Mouse (Mus musculus): ENCODE results near the gene Vwa1. TPM values are rescaled to one million over a fixed set of nuclear protein-coding genes. Genes with fewer than 3 reads are reported as not detected.

The Vwa1 gene
- total and polyA plus RNA-seq, 3 experiments = 0.09 to 1.0 (median 0.68) TPM

DNA sequence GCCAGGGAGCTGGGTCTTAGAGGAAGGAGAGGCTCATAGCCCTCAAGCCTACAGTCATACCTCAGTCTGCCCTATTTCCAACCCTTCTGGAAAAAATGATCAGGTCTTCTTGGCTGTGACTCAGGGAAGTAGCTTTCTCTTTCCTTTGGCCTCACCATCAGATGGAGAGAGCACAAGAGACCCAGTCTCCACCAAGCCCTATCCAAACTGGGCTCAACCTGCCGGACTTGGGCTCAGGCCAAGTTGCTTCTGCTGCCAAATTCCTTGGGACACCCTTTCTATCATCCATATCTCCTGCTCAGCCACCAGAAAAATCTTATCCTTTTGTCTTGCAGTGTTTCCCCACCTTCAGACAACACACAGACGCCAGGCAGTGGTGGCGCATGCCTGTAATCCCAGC is 1.4 kb upstream of the Vwa1 start:
- ATAC-seq (ENCODE audit: extremely low read depth, insufficient number of reproducible peaks, low FRiP score, poor library complexity, severe bottlenecking) = no peak

DNA sequence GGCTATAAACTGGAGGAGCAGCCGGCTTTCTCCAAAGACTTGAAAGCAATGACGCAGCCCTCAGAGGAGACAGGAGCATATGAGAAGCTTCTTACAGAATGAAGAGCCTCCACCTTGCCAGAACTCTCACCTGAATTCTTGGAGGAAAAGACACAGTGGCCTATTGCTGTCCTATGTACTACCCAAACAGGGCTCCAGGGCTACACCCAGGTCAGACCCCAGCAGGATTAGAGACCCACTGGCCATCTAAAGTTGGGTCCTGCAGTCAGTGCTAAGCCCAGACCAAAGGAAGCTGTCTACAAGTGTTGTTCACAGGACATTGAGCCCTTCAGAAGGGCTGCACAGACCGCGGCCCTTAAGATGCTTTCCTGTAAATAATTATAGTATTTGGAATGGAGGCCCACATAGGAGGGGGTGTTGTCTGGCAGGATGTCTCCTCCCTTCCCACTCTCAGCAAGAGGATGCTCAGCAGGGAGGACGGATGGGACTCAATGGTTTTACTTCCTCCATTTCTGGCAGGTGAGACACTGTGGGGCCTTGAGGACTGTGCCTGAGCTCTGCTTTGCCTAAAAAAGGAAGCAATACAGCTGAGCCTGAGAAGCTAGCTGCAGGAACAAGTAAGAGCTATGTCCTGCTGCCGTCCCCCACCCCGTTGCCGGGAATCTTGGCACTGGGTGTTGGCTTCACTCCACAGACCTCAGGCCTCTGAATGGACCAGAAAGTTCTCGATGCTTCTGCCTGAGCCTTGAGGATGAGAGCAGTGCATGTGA is 658 bp upstream of the Vwa1 start:
- no peak for ATAC-seq (ENCODE audit: extremely low read depth, insufficient number of reproducible peaks, low FRiP score, poor library complexity, severe bottlenecking)
- no peak for DNase-seq (ENCODE audit: low spot score)
- Histone ChIP-seq H3K36me3 (replicated peaks) (no peaks in the 10 kb centered on the region), H3K4me1 (ENCODE audit: insufficient read depth, low read depth, low read length) (peaks cover 29% of the 10 kb centered on the region), H3K4me3 (ENCODE audit: low read depth, low read length) (no peak overlapping the region), H3K27me3 (ENCODE audit: insufficient read depth, low read length) (peaks cover 82% of the 10 kb centered on the region), H3K9me3 (replicated peaks) (no peaks in the 10 kb centered on the region)
- TF ChIP-seq CTCF (IDR thresholded peaks at IDR 0.05; ENCODE audit: low read depth, low read length) = no peak
- TF ChIP-seq POLR2AphosphoS5 (IDR thresholded peaks at IDR 0.05; ENCODE audit: insufficient replicate concordance, low read depth, low read length) = no peak
- TF ChIP-seq TAL1 (conservative IDR thresholded peaks at IDR 0.05; ENCODE audit: low read depth, low read length) = no peak
- no peak for TF ChIP-seq GATA1 (IDR thresholded peaks at IDR 0.05; ENCODE audit: borderline replicate concordance, low read length)
- TF ChIP-seq GATA2 (IDR thresholded peaks at IDR 0.05; ENCODE audit: borderline replicate concordance, low read depth, low read length) = no peak

More for the DNA sequence above, 1.4 kb upstream of the Vwa1 start:
- TF ChIP-seq CTCF (IDR thresholded peaks at IDR 0.05; ENCODE audit: low read depth, low read length) = no peak
- TF ChIP-seq POLR2AphosphoS5 (IDR thresholded peaks at IDR 0.05; ENCODE audit: insufficient replicate concordance, low read depth, low read length) = no peak
- no peak for TF ChIP-seq GATA2 (IDR thresholded peaks at IDR 0.05; ENCODE audit: borderline replicate concordance, low read depth, low read length)
- no peak for TF ChIP-seq TAL1 (conservative IDR thresholded peaks at IDR 0.05; ENCODE audit: low read depth, low read length)
- TF ChIP-seq GATA1 (IDR thresholded peaks at IDR 0.05; ENCODE audit: borderline replicate concordance, low read length) = no peak
- H3K27me3 ChIP-seq (ENCODE audit: insufficient read depth, low read length) = peaks cover 82% of the 10 kb centered on the region
- DNase-seq (ENCODE audit: low spot score) = no peak
- peaks cover 22% of the 10 kb centered on the region for H3K4me1 ChIP-seq (ENCODE audit: insufficient read depth, low read depth, low read length)
- no peak overlapping the region for H3K4me3 ChIP-seq (ENCODE audit: low read depth, low read length)
- H3K36me3 ChIP-seq (replicated peaks) = no peaks in the 10 kb centered on the region
- H3K9me3 ChIP-seq (replicated peaks) = no peaks in the 10 kb centered on the region

DNA sequence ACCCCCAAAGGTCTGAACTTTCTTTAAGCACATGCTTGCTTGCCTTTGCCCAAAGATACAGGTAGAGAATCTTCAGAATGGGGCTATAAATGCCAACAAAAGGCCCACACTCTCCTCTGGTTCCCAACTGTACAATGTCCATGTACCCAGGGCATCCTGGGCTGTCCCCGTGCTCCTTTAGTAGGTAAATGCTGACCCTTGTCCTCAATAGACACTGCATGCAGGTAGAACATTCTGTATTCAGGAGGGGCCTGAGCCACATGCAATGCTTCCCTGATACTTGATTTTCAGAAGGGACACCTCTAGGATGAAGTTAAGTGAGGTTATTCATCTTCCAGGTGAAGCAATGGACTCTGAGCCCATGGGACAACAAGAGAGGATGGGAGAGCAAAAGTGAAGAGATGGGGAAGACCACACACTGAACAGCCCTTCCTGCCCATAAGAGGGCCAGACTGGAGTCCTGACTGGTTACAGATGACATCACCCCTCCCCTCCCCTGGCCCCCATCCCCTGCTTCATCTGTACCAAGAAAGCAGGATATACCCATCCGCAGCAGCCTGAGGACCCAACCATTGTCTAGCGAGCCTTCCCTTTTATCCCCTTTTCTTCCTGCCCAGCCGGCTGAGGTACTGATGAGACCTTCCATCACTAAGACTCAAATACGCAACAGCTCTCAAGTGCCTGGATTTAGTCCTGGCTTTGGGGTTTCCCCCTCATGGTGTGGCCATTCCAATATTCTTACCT is 991 bp downstream of the Vwa1 start:
- Histone ChIP-seq H3K9me3 (replicated peaks) (no peaks in the 10 kb centered on the region), H3K36me3 (replicated peaks) (peaks cover 6% of the 10 kb centered on the region), H3K4me3 (ENCODE audit: low read depth, low read length) (no peak overlapping the region), H3K27me3 (ENCODE audit: insufficient read depth, low read length) (peaks cover 68% of the 10 kb centered on the region), H3K4me1 (ENCODE audit: insufficient read depth, low read depth, low read length) (peaks cover 45% of the 10 kb centered on the region)
- ATAC-seq (ENCODE audit: extremely low read depth, insufficient number of reproducible peaks, low FRiP score, poor library complexity, severe bottlenecking) = no peak
- TF ChIP-seq POLR2AphosphoS5 (IDR thresholded peaks at IDR 0.05; ENCODE audit: insufficient replicate concordance, low read depth, low read length) (no peak), TAL1 (conservative IDR thresholded peaks at IDR 0.05; ENCODE audit: low read depth, low read length) (no peak), GATA1 (IDR thresholded peaks at IDR 0.05; ENCODE audit: borderline replicate concordance, low read length) (no peak), GATA2 (IDR thresholded peaks at IDR 0.05; ENCODE audit: borderline replicate concordance, low read depth, low read length) (no peak), CTCF (IDR thresholded peaks at IDR 0.05; ENCODE audit: low read depth, low read length) (no peak)
- DNase-seq (ENCODE audit: low spot score) = no peak

DNA sequence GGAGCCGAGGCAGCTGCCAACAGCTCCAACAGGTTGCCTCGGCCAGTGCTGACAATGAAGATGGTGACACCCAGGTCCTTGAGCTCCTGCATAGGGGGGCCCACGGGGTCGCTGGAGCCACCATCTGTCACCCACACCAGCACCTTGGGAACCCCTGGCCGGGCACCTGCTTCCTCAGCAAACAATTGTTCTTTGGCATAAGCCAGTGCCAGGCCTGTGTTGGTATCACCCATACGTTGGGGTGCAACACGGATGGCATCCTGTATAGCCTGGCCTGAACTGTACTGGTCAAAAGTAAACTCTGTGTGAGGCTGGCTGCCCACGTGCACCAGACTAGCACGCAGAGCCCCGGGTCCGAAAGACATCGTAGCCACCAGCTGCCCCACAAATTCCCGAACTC is 1.7 kb downstream of the Vwa1 start:
- peaks cover 63% of the 10 kb centered on the region for H3K27me3 ChIP-seq (ENCODE audit: insufficient read depth, low read length)
- TF ChIP-seq GATA1 (IDR thresholded peaks at IDR 0.05; ENCODE audit: borderline replicate concordance, low read length) (no peak), POLR2AphosphoS5 (IDR thresholded peaks at IDR 0.05; ENCODE audit: insufficient replicate concordance, low read depth, low read length) (no peak), GATA2 (IDR thresholded peaks at IDR 0.05; ENCODE audit: borderline replicate concordance, low read depth, low read length) (no peak), CTCF (IDR thresholded peaks at IDR 0.05; ENCODE audit: low read depth, low read length) (no peak), TAL1 (conservative IDR thresholded peaks at IDR 0.05; ENCODE audit: low read depth, low read length) (no peak)

DNA sequence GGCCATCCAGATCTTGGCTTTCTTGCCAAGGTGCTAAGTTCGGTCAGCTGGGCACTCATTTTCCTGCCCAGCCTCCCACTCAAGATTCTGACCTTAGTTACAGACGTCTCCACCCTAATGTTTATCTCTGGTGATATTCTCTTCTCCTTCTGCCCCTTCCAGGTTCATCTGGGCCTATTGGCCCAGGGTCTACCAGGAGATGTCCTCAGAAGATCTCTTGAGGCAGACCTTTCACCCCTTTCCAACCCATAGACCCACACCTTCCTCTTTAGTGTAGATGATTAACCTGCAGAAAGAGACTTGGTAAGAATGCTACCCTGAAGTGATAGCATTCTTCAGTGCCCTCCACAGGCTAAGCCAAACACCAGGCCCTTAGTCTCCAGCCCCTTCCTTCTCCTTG is 2.8 kb downstream of the Vwa1 start:
- ATAC-seq (ENCODE audit: extremely low read depth, insufficient number of reproducible peaks, low FRiP score, poor library complexity, severe bottlenecking) (no peak), DNase-seq (ENCODE audit: low spot score) (no peak)
- TF ChIP-seq TAL1 (conservative IDR thresholded peaks at IDR 0.05; ENCODE audit: low read depth, low read length) (no peak), POLR2AphosphoS5 (IDR thresholded peaks at IDR 0.05; ENCODE audit: insufficient replicate concordance, low read depth, low read length) (no peak), GATA2 (IDR thresholded peaks at IDR 0.05; ENCODE audit: borderline replicate concordance, low read depth, low read length) (no peak), GATA1 (IDR thresholded peaks at IDR 0.05; ENCODE audit: borderline replicate concordance, low read length) (no peak), CTCF (IDR thresholded peaks at IDR 0.05; ENCODE audit: low read depth, low read length) (no peak)
- peaks cover 42% of the 10 kb centered on the region for H3K4me1 ChIP-seq (ENCODE audit: insufficient read depth, low read depth, low read length)
- H3K27me3 ChIP-seq (ENCODE audit: insufficient read depth, low read length) = peaks cover 54% of the 10 kb centered on the region
- H3K9me3 ChIP-seq (replicated peaks) = no peaks in the 10 kb centered on the region
- H3K36me3 ChIP-seq (replicated peaks) = peaks cover 16% of the 10 kb centered on the region
- H3K4me3 ChIP-seq (ENCODE audit: low read depth, low read length) = no peak overlapping the region

More for the DNA sequence above, 1.7 kb downstream of the Vwa1 start:
- DNase-seq (ENCODE audit: low spot score) (no peak), ATAC-seq (ENCODE audit: extremely low read depth, insufficient number of reproducible peaks, low FRiP score, poor library complexity, severe bottlenecking) (no peak)
- Histone ChIP-seq H3K36me3 (replicated peaks) (peaks cover 11% of the 10 kb centered on the region), H3K9me3 (replicated peaks) (no peaks in the 10 kb centered on the region), H3K4me1 (ENCODE audit: insufficient read depth, low read depth, low read length) (peaks cover 46% of the 10 kb centered on the region), H3K4me3 (ENCODE audit: low read depth, low read length) (no peak overlapping the region)

DNA sequence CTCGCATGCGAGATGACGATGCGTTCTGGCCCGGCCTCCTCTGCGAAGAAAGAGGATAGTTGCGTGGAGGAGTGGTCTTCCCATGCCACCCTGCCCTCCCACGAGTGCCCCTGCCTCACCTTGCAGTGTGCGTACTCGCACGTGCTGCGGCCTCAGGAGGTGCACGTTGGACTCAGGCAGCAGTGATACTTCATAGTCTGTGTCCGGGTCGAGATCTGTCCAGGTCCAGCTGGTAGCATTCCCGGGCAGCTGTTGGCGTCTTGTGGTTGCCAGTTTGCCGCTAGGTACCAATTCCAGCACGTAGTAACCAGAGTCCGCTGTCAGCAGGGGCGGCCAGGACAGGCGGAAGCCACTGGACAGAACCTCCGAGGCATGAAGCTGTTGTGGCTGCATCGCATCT is 3.9 kb downstream of the Vwa1 start:
- DNase-seq (ENCODE audit: low spot score) (no peak), ATAC-seq (ENCODE audit: extremely low read depth, insufficient number of reproducible peaks, low FRiP score, poor library complexity, severe bottlenecking) (no peak)
- no peaks in the 10 kb centered on the region for H3K9me3 ChIP-seq (replicated peaks)
- peaks cover 44% of the 10 kb centered on the region for H3K27me3 ChIP-seq (ENCODE audit: insufficient read depth, low read length)
- H3K36me3 ChIP-seq (replicated peaks) = peaks cover 16% of the 10 kb centered on the region
- peaks cover 41% of the 10 kb centered on the region for H3K4me1 ChIP-seq (ENCODE audit: insufficient read depth, low read depth, low read length)
- H3K4me3 ChIP-seq (ENCODE audit: low read depth, low read length) = peak overlapping the region; percentile 77
- no peak for TF ChIP-seq CTCF (IDR thresholded peaks at IDR 0.05; ENCODE audit: low read depth, low read length)
- no peak for TF ChIP-seq GATA2 (IDR thresholded peaks at IDR 0.05; ENCODE audit: borderline replicate concordance, low read depth, low read length)
- no peak for TF ChIP-seq POLR2AphosphoS5 (IDR thresholded peaks at IDR 0.05; ENCODE audit: insufficient replicate concordance, low read depth, low read length)
- TF ChIP-seq GATA1 (IDR thresholded peaks at IDR 0.05; ENCODE audit: borderline replicate concordance, low read length) = no peak
- TF ChIP-seq TAL1 (conservative IDR thresholded peaks at IDR 0.05; ENCODE audit: low read depth, low read length) = no peak

Measured in G1E (cell line).